Mouse (Mus musculus) lung, postnatal 36 days (tissue): ENCODE measurements around the gene Rad9b.
A peak's percentile ranks its signal among the peaks of the same experiment; 100 is the strongest.

ENCODE experiments used
- DNase-seq: peaks from one replicate; pipeline ENCODE4 v3.0.0; 2022; ENCODE audit warnings: mixed read lengths

Rad9b gene

GRCm38 (mm10) chr5:122280827-122281462, 73.1 kb downstream of the Rad9b start:
- DNase-seq = peak; percentile 74

- DNase-seq = peak; percentile 72
Measured at GRCm38 (mm10) chr5:122280422-122280826, 73.6 kb downstream of the Rad9b start.

- peak; percentile 80 for DNase-seq
Measured at GRCm38 (mm10) chr5:122279799-122280421, 74.1 kb downstream of the Rad9b start.

- DNase-seq = no peak
Measured at GRCm38 (mm10) chr5:122278946-122279345, 75.1 kb downstream of the Rad9b start.

DNA sequence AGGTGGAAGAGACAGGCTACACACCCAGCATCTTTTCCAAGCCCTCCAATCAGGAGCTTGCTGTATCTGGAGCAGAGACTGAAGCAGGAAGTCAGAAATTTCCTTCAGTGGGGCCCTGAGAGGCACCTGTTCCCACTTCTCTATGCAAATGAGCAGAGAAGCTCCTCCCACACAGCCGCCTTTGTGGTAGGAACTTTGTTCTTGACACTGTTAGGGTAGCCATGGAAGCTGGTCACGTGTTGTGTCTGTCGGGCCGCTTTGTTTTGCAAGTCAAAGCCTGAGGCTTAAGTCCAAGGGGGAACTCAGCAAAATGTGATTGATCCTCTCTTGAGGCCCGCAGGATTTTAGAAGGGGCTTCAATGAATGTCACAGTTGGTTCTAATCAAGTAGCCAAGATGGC, 79.2 kb downstream of the Rad9b start:
- peak; percentile 91 for DNase-seq
